Mouse (Mus musculus) heart, embryonic 12.5 days (tissue): ENCODE measurements at regions not wholly inside any gene's neighbourhood (a gene's known extent, or its start where the extent isn't known, plus 50 kb on each side); places are given as distances from the start of the nearest gene placed in this dataset.
A peak's percentile ranks its signal among the peaks of the same experiment; 100 is the strongest.
"Not testable (repeated sequence)": the region's sequence is repeated elsewhere in the genome, so short reads cannot be mapped to it uniquely, and the experiment has no call there.

Source experiments
- ATAC-seq: fragments of 200-750 bp; cut with Nextera tagmentation; 2 replicates; pipeline ENCODE4 v1.8.0; 2017; ENCODE audit warnings: moderate TSS enrichment, moderate library complexity; ENCODE audit not compliant: insufficient number of reproducible peaks, low FRiP score
- H3K27ac ChIP-seq: fragments of 300-500 bp; sonication (generic); 2 replicates; pipeline ENCODE4 v1.5.1; 2016; ENCODE audit warnings: mild to moderate bottlenecking, moderate library complexity; ENCODE audit not compliant: poor library complexity, severe bottlenecking
- H3K27me3 ChIP-seq: fragments of 300-500 bp; sonication (generic); replicated peaks from 2 replicates; pipeline ENCODE4 v1.6.1; 2016; ENCODE audit warnings: mild to moderate bottlenecking, moderate library complexity
- H3K36me3 ChIP-seq: fragments of 300-500 bp; sonication (generic); 2 replicates; pipeline ENCODE4 v1.6.1; 2016; ENCODE audit warnings: mild to moderate bottlenecking, moderate library complexity
- H3K4me1 ChIP-seq: fragments of 300-500 bp; sonication (generic); replicated peaks from 2 replicates; pipeline ENCODE4 v1.6.1; 2016; ENCODE audit warnings: mild to moderate bottlenecking
- H3K4me2 ChIP-seq: fragments of 300-500 bp; sonication (generic); 2 replicates; pipeline ENCODE4 v1.6.1; 2016; ENCODE audit warnings: mild to moderate bottlenecking, moderate library complexity
- H3K4me3 ChIP-seq: fragments of 300-500 bp; sonication (generic); 2 replicates; pipeline ENCODE4 v1.5.1; 2016; ENCODE audit warnings: mild to moderate bottlenecking
- H3K9ac ChIP-seq: fragments of 300-500 bp; sonication (generic); 2 replicates; pipeline ENCODE4 v1.6.1; 2016; ENCODE audit warnings: mild to moderate bottlenecking, moderate library complexity
- H3K9me3 ChIP-seq: fragments of 300-500 bp; sonication (generic); replicated peaks from 2 replicates; pipeline ENCODE4 v1.6.1; 2016; ENCODE audit warnings: mild to moderate bottlenecking, moderate library complexity
- WGBS: fragments of 180-500 bp; shearing (Covaris S2); methylation state at CpG from one replicate; pipeline ENCODE4 v1.1.7; 2016; 5-methylcytosine and 5-hydroxymethylcytosine counted together

- no peak for ATAC-seq
- Histone ChIP-seq H3K36me3 (no peaks in the 10 kb centered on the region), H3K9me3 (peaks cover 54% of the 10 kb centered on the region), H3K27me3 (no peaks in the 10 kb centered on the region), H3K4me1 (no peaks in the 10 kb centered on the region), H3K27ac (no peak overlapping the region), H3K4me3 (no peak overlapping the region), H3K9ac (no peak overlapping the region), H3K4me2 (no peak overlapping the region)
- whole genome bisulfite sequencing, result 79% methylated on average over 1 of the region's 1 CpGs
These were observed 404.0 kb upstream of the Gm12887 start for GRCm38 (mm10) chr4:122025866-122026265.

- no peaks in the 10 kb centered on the region for H3K36me3 ChIP-seq
- 85% methylated on average over 15 of the region's 15 CpGs for WGBS
- H3K4me1 ChIP-seq, result no peaks in the 10 kb centered on the region
- no peak overlapping the region for H3K4me2 ChIP-seq
- peaks cover 64% of the 10 kb centered on the region for H3K9me3 ChIP-seq
- H3K4me3 ChIP-seq, result no peak overlapping the region
- no peak overlapping the region for H3K9ac ChIP-seq
- ATAC-seq, result peak; percentile 52
- no peak overlapping the region for H3K27ac ChIP-seq
- no peaks in the 10 kb centered on the region for H3K27me3 ChIP-seq
These were observed 401.0 kb upstream of the Gm12887 start for GRCm38 (mm10) chr4:122022854-122023253.

GRCm38 (mm10) chr4:122008938-122009459 is 387.1 kb upstream of the Gm12887 start:
- H3K36me3 ChIP-seq, H3K4me2 ChIP-seq, H3K4me1 ChIP-seq, ATAC-seq, H3K4me3 ChIP-seq, H3K9ac ChIP-seq, H3K27me3 ChIP-seq, H3K27ac ChIP-seq: not testable (repeated sequence)
- 87% methylated on average over 26 of the region's 26 CpGs for WGBS
- peaks cover 48% of the 10 kb centered on the region for H3K9me3 ChIP-seq

GRCm38 (mm10) chr4:122008168-122008839 is 386.4 kb upstream of the Gm12887 start:
- Histone ChIP-seq H3K9me3 (peaks cover 50% of the 10 kb centered on the region), H3K4me1 (no peaks in the 10 kb centered on the region)

GRCm38 (mm10) chr4:121986741-121987140 is 364.8 kb upstream of the Gm12887 start:
- no peak overlapping the region for H3K4me3 ChIP-seq
- 54% methylated on average over 2 of the region's 2 CpGs for WGBS
- H3K9ac ChIP-seq, result no peak overlapping the region
- no peaks in the 10 kb centered on the region for H3K4me1 ChIP-seq
- H3K27me3 ChIP-seq, result no peaks in the 10 kb centered on the region
- peaks cover 34% of the 10 kb centered on the region for H3K9me3 ChIP-seq
- H3K36me3 ChIP-seq, result no peaks in the 10 kb centered on the region
- H3K27ac ChIP-seq, result no peak overlapping the region
- ATAC-seq, result 0 out of 2 replicates have a peak, but pooled peaks have one; percentile 33
- H3K4me2 ChIP-seq, result no peak overlapping the region

More at GRCm38 (mm10) chr4:122008168-122008839, 386.4 kb upstream of the Gm12887 start:
- WGBS, result 90% methylated on average over 39 of the region's 39 CpGs
- no peak overlapping the region for H3K27ac ChIP-seq
- ATAC-seq, result peak; percentile 59
- H3K9ac ChIP-seq, result no peak overlapping the region
- no peaks in the 10 kb centered on the region for H3K36me3 ChIP-seq
- no peak overlapping the region for H3K4me3 ChIP-seq
- no peak overlapping the region for H3K4me2 ChIP-seq
- H3K27me3 ChIP-seq, result no peaks in the 10 kb centered on the region

- Histone ChIP-seq H3K27me3 (no peaks in the 10 kb centered on the region), H3K36me3 (no peaks in the 10 kb centered on the region), H3K4me2 (no peak overlapping the region), H3K9ac (no peak overlapping the region), H3K4me3 (no peak overlapping the region), H3K4me1 (no peaks in the 10 kb centered on the region), H3K27ac (no peak overlapping the region), H3K9me3 (peaks cover 34% of the 10 kb centered on the region)
- 58% methylated on average over 1 of the region's 1 CpGs for WGBS
- ATAC-seq, result peak; percentile 42; the same call in 1 of the 2 replicates
These were observed 363.5 kb upstream of the Gm12887 start for GRCm38 (mm10) chr4:121985371-121985770.

GRCm38 (mm10) chr4:121975831-121976230 is 353.9 kb upstream of the Gm12887 start:
- Histone ChIP-seq H3K9me3 (peaks cover 5% of the 10 kb centered on the region; the same call in 1 of the 2 replicates), H3K27ac (no peak overlapping the region), H3K36me3 (no peaks in the 10 kb centered on the region), H3K9ac (no peak overlapping the region), H3K27me3 (no peaks in the 10 kb centered on the region), H3K4me1 (no peaks in the 10 kb centered on the region), H3K4me3 (no peak overlapping the region), H3K4me2 (no peak overlapping the region)
- ATAC-seq, result no peak
- WGBS, result 72% methylated on average over 3 of the region's 3 CpGs
